Mouse (Mus musculus) kidney, adult 2 months (tissue): ENCODE results near the gene Slc6a9.

Source experiments
- CTCF ChIP-seq: fragments of 200-500 bp; conservative IDR thresholded peaks from 2 replicates; pipeline ENCODE4 v1.5.1; 2011; ENCODE audit warnings: low read depth, mild to moderate bottlenecking, control low read depth, low read length, moderate library complexity, mixed read lengths; ENCODE audit not compliant: insufficient read depth, insufficient read length
- POLR2A ChIP-seq: fragments of 200-500 bp; IDR thresholded peaks from one replicate; pipeline ENCODE4 v1.6.1; 2011; ENCODE audit warnings: low read depth, low read length, control low read depth

- TF ChIP-seq CTCF (no peak), POLR2A (no peak)
Measured at GRCm38 (mm10) chr4:117788308-117788707, 46.0 kb upstream of the Slc6a9 start.
